Mouse (Mus musculus) v-Abl transformed pro-B cells (cell line): Measurements from ENCODE around the gene Atp8b4.

ENCODE experiments used
- in situ Hi-C, 2 experiments: fragments of 400-800 bp; cut with MboI; formaldehyde crosslinking; loops; one replicate each; pipeline ENCODE4 v1.15.1; 2025; ENCODE audit not compliant: unreplicated experiment in 2 of 2

Gene Atp8b4

DNA sequence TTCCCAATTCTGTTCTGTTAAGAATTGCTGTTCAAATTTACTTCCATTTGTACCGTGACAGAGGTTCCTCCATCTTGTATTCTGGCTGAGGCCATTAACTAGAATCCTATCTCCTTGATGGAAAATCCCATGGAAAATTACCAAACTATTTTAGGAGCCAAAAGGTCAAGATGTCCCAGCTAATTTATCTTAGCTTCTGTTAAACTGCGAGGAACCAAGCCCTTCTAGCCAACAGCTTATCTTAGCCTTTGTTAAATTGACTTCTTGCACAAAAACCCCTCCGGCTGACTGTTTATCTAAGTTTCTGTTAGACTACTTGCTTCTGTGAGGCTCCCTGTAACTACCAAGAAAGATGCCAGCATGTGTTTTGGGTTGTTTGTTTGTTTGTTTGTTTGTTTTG, 183.5 kb downstream of the Atp8b4 start:
- in situ Hi-C loops, result no loop called here

DNA sequence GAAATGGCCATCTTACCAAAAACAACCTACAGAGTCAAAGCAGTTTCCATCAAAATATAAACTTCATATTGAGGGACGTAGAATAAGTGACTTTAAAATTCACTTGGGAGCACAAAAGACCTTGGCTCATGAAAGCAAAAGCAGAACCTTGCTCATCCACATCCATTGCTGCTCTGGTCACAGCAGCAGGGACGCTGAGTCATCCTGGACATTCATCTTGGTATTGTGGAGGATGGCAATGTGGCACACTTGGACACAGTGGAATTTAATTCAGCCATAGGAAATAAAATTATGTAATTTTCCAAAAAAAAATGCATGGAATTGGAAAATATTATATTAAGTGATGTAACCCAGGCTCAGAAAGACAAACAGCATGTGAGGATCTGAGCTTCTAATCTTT, 184.1 kb downstream of the Atp8b4 start:
- in situ Hi-C loops, result no loop called here

DNA sequence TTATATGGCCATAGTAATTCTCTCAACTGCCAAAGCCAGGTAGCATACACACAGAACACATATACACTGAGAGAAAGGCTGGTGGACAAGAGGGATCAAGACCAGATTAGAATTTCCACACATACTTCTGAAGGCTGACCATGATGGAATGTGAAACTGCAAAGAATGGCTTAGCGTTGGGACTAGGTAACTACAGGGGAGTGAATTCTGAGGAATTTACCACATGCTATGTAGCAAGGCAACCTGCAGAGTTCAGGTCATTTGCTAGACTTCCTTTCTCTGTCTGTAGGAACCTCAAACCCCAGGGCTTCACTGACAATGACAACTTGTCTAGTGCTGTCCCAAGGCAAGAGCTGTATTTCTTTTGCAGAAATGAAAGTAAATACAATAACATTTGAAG, 189.4 kb downstream of the Atp8b4 start:
- in situ Hi-C loops, result no loop called here

DNA sequence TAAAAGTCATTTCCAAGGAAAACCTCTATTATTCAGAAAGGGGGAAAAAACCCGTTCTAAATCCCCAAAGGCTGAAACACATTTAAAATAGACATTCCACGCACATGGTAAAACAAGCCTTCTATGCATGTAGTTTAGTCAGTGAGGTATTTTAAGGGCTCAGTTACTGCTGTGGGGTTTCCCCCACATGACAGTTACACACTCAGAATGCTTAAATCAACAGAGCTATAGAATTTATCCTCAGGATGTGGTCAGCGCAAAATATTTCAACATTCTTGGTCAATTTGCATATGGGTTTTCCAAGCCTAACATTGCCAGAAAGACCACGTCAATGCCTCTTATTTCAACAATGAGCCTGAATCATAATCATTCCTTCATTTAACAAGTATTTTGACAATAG, 190.5 kb downstream of the Atp8b4 start:
- in situ Hi-C loops, result no loop called here

DNA sequence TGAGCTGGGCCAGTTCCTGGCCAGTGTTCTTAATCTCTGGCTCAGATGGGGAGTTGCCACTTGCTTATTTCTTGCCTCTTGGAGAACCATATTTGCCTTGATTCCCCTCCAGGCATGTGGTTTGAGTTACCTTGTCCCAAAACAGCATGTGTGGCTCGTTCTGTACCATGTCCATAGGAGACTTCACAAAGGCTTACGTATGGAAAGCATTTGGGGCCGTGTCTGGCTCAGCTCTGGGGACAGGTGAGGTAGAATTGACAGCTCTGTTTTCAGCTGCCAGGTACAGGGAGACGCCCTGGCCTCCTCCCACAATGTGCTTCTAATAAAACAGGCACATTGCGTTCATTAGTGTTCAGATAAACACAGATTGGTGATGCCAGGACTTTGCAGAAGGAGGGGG, 195.9 kb downstream of the Atp8b4 start:
- in situ Hi-C loops, result no loop called here

DNA sequence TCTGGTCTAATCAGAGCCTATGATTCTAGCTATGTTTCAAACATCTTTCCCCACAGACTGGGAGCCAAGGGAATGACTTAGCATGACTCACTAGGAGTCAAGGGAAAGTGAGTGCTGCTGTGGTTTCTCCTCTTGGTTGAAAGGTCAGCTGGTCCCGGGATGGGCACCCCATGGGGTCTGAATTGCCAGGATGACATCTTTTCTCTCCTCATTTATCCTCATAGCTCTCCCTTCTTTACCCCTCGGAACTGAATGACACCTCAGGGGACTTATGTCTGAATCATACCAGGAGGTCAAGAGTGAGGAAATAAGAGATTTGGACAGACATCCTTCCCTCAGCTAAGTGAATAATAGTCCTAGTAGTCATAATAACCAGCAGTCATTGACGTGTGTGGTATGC, 197.2 kb downstream of the Atp8b4 start:
- in situ Hi-C loops, result no loop called here

DNA sequence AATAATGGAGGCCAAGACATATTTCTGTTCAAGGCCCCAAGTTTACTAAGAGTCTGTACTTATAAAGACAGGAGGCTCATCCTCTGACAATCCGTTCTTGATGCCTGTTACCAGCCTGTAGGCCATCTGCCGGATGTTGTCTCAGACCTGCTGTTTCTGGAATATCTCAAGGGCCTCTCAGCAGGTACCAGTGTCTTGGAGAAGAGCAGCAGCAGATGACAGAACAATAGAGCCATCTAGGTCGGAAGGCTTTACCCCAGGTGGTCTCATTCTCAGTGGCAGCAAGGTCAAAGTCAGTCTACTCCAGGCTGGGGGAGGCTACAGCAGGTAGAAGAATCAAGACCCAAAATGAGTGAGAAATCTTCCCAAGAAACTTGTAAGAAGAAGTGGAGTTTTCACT, 198.1 kb downstream of the Atp8b4 start:
- in situ Hi-C loops, result no loop called here

DNA sequence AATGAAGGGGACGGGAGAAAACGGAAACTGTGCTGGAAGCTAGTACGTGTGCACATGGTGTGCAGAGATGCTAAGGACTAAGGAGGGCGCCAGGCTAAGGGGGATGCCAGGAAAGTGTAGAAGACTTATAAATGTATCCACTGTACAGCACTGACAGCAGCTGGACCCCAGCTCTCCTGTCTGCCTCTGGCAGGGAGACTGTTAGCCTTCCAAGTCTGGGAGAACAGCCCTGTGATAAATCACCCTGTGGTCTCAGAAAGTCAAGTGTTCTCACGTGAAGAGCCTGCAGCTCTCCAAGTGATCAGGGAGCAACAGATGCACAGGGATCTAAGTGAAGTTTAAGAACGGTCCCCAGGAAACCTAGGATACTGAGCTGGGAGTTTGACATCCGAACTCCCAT, 209.8 kb downstream of the Atp8b4 start:
- in situ Hi-C loops, result no loop called here

DNA sequence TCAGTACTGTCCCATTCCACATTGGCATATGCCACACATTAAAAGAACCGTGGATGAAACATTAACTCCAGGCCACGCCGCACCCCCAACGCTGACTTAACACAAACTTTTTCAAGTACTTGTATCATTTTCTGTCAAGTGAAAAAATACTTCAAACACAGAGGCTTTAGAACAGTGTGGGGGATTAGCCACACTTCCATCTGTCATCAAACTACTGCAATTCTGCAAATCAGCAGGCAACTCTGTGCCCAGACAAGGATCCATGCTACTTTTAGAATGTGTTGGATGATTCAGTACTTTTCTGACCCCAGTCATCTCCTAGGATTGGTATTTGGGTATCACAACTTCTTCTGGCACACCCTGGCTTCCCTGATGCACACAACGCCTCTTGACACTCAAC, 212.5 kb downstream of the Atp8b4 start:
- in situ Hi-C loops, result no loop called here

DNA sequence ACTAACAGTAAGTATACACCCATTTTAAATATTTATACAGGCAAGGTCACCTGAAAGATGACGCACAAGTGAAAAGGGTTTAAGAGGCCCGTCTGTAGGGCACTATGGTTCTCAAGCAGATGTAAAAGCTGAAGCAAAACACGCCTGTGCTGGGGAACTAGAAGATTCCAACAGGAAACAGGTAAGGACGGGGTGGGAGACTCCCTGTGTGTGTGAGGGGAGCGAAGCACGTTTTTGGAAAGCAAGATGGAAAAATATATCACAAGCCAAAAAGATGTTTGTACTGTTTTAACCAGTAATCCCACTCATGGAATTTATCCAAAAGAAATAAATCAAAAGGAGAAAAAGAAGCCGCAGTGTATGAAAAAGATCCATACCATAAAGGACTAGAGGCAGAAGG, 214.1 kb downstream of the Atp8b4 start:
- in situ Hi-C loops, result no loop called here

DNA sequence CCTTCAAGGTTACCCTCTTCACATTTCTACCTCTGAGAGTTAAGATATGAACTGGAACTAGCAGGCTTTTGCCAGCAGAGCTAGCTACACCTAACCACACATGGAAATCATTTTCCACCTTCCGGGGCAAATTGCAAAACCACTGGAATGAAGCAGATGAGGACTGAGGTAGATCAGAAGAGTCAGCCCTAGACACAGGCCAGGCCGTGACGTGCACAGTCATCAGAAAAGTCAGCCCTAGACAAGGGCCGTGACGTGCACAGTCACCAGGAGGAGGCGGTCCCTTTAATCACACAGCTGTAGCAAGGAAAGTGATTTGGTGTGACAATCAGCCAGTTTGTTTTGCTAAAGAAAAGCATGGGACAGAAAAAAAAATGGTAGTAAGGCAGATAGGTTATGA, 216.4 kb downstream of the Atp8b4 start:
- in situ Hi-C loops, result no loop called here

DNA sequence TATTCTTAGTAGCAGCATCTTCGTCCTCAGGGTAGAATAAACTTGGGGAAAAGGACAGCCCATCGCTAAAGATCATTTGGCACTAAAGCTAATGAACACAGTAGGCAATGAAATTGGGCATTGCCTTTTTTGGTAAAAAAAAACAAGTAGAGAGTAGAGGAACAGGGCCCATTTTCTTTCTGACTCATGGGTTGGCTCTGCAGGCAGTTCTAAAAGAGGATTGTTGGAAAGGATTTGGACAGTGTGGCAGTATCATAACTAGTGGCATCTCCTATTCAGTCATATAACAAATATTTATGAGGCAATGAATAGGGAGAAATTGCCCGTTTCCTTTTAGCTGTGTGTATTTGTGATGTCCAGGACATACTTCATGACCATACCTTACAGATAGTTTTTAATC, 217.4 kb downstream of the Atp8b4 start:
- in situ Hi-C loops, result no loop called here

DNA sequence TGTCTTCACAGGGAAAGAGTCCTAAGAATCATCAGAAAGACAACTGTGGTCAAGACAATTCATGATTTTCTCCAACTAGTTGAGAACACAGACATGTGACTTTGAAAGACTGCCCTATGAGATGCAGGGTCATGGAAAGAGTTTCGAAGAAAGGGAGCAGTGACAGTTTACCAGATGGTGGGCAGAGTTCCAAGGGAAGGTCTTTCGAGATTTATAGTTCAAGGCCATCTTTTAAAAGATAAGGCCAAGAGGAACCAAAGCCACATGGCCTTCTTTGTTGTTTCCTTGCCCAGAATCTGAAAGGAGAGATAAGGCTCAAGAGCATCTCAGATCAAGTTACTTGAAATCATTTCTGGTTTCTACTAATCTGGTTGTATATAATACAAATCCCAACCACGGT, 225.0 kb downstream of the Atp8b4 start:
- in situ Hi-C loops, result no loop called here

DNA sequence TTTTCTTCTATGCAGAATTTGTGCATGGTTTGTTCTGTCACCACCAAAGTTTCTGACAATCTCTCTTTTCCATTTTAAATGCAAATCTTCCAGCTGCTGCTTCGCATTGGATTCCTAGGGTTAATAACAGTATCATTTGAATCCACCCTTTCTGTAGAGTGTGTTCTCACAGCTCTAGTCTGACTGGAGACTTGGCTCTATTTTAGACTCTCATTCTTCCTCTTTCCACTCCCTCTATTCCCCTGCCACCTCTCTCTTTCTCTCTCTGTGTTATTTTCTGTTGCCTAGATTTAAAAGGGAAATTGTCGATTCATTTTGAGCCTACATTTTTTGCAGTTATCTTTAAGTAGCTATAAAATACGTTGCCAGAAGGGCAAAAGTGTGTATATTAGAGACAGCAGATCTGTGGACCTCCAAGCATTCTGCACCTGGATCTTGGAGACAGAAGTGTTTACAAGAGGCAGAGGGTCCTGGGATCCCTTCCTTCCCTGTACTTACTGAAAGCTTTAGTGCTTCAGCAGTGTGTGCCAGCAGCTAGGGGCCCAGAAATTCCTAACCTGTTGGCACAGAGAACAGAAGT, 225.6 kb downstream of the Atp8b4 start:
- in situ Hi-C loops, result no loop called here

DNA sequence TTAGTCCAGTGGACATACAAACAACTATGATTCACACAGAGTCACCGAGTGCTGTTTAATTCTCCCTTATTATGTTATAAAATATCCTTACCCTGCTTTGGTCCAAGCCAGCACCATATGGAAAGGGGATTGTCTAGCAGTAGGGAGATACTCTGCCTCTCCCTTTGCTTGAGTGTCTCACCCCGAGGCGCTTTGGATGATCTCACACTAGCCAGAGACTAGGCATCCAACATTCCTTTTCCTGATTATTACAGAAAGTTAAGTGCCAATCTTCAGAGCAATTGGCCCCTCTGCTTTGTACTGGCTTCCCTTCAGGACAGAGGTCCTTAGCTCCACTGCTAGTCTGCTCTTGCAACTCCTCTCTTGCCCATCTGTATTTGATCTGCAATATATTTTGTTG, 226.2 kb downstream of the Atp8b4 start:
- in situ Hi-C loops, result no loop called here
